Mouse (Mus musculus) lung, postnatal 0 days (tissue): ENCODE data around the gene Gm45713. TPM values are rescaled to one million over a fixed set of nuclear protein-coding genes. Genes with fewer than 3 reads are reported as not detected.
"Not testable (repeated sequence)": the region's sequence is repeated elsewhere in the genome, so short reads cannot be mapped to it uniquely, and the experiment has no call there.

Experiments
- ATAC-seq: fragments of 200-750 bp; cut with Nextera tagmentation; 2 replicates; pipeline ENCODE4 v1.8.0; 2017; ENCODE audit warnings: moderate library complexity
- DNase-seq: peaks from one replicate; pipeline ENCODE4 v3.0.0-alpha.2; 2016; ENCODE audit warnings: low spot score
- H3K27ac ChIP-seq: fragments of 300-500 bp; sonication (generic); 2 replicates; pipeline ENCODE4 v1.5.1; 2014; ENCODE audit warnings: antibody characterized with exemption, mild to moderate bottlenecking, low read length, mixed read lengths
- H3K27me3 ChIP-seq: fragments of 300-500 bp; sonication (generic); replicated peaks from 2 replicates; pipeline ENCODE4 v1.6.1; 2014; ENCODE audit warnings: low read length, mixed read lengths; ENCODE audit not compliant: insufficient read depth
- H3K36me3 ChIP-seq: fragments of 300-500 bp; sonication (generic); 2 replicates; pipeline ENCODE4 v1.6.1; 2014; ENCODE audit warnings: low read length, mixed read lengths; ENCODE audit not compliant: insufficient read depth
- H3K4me1 ChIP-seq: fragments of 300-500 bp; sonication (generic); 2 replicates; pipeline ENCODE4 v1.6.1; 2014; ENCODE audit warnings: antibody characterized with exemption, low read depth, low read length, mixed read lengths; ENCODE audit not compliant: insufficient read depth
- H3K4me2 ChIP-seq: fragments of 300-500 bp; sonication (generic); replicated peaks from 2 replicates; pipeline ENCODE4 v1.6.1; 2014; ENCODE audit warnings: low read depth, mild to moderate bottlenecking, low read length, moderate library complexity, mixed read lengths
- H3K4me3 ChIP-seq: fragments of 300-500 bp; sonication (generic); 2 replicates; pipeline ENCODE4 v1.5.1; 2014; ENCODE audit warnings: low read depth, low read length
- H3K9ac ChIP-seq: fragments of 300-500 bp; sonication (generic); replicated peaks from 2 replicates; pipeline ENCODE4 v1.6.1; 2014; ENCODE audit warnings: low read depth, mild to moderate bottlenecking
- H3K9me3 ChIP-seq: fragments of 300-500 bp; sonication (generic); 2 replicates; pipeline ENCODE4 v1.6.1; 2016; ENCODE audit warnings: low read length, mixed read lengths
- CTCF ChIP-seq: IDR thresholded peaks from 2 replicates; pipeline ENCODE4 v1.5.1; 2016; ENCODE audit warnings: antibody characterized with exemption, mild to moderate bottlenecking
- EP300 ChIP-seq: IDR thresholded peaks from 2 replicates; pipeline ENCODE4 v1.6.1; 2016; ENCODE audit warnings: antibody characterized with exemption, mild to moderate bottlenecking, control low read depth
- WGBS: fragments of 180-500 bp; shearing (Covaris S2); extraction: QIAGEN DNeasy Blood & Tissue Kit; methylation state at CpG from one replicate; pipeline ENCODE4 v1.1.7; 2014; 5-methylcytosine and 5-hydroxymethylcytosine counted together
- polyA plus RNA-seq: library from polyadenylated mRNA; unstranded; fragments of >200 nt; fragmentation: Nextera tagmentation; extraction: Ambion mirVana; gene quantifications from 2 replicates; pipeline ENCODE4 v1.2.1, GENCODE M21; 2015

The Gm45713 gene
- polyA plus RNA-seq, 1 experiment from 2014 or later, result 0.62 TPM

DNA sequence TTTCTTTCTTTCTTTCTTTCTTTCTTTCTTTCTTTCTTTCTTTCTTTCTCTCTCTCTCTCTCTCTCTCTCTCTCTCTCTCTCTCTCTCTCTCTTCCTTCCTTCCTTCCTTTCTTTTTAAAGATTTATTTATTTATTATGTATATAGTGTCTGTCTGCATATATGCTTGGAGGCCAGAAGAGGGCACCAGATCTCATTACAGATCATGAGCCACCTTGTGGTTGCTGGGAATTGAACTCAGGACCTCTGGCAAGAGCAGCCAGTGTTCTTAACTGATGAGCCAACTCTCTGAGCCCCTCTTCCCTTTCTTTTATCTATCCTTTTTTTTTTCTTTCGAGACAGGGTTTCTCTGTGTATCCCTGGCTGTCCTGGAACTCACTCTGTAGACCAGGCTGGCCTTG, 37.7 kb upstream of the Gm45713 start:
- H3K4me3 ChIP-seq, ATAC-seq, H3K9me3 ChIP-seq, H3K27ac ChIP-seq, H3K36me3 ChIP-seq, H3K4me1 ChIP-seq, H3K9ac ChIP-seq, H3K4me2 ChIP-seq: not testable (repeated sequence)
- peak; percentile 41 for DNase-seq
- WGBS, result 56% methylated on average over 1 of the region's 1 CpGs
- TF ChIP-seq CTCF, result peak; percentile 65
- peaks cover 55% of the 10 kb centered on the region for H3K27me3 ChIP-seq

DNA sequence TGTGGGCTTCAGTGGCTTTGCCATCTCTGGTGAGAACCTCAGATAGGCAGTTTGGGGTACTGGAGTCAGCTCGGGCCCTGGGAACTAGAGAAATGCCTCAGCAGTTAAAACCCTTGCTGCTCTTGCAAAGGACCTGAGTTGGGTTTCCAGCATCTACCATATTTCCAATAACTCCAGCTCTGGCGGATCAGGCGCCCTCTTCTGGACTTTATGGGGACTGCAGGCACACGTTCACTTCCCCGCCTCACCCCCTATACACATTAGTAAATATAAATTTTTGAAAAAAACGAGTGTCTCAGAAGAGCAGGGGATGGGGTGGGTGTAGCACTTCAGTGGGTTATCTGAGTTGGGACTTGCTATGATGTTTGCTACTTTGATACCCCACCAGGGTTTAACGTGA, 36.9 kb upstream of the Gm45713 start:
- WGBS, result 47% methylated on average over 7 of the region's 7 CpGs
- Histone ChIP-seq H3K27me3 (peaks cover 57% of the 10 kb centered on the region), H3K27ac (no peak overlapping the region), H3K9me3 (no peaks in the 10 kb centered on the region; the same call in 1 of the 2 replicates), H3K4me1 (no peaks in the 10 kb centered on the region), H3K4me2 (no peak overlapping the region), H3K36me3 (no peaks in the 10 kb centered on the region), H3K9ac (no peak overlapping the region), H3K4me3 (no peak overlapping the region)
- TF ChIP-seq CTCF, result peak; percentile 51
- TF ChIP-seq EP300, result no peak
- ATAC-seq (no peak), DNase-seq (no peak)

DNA sequence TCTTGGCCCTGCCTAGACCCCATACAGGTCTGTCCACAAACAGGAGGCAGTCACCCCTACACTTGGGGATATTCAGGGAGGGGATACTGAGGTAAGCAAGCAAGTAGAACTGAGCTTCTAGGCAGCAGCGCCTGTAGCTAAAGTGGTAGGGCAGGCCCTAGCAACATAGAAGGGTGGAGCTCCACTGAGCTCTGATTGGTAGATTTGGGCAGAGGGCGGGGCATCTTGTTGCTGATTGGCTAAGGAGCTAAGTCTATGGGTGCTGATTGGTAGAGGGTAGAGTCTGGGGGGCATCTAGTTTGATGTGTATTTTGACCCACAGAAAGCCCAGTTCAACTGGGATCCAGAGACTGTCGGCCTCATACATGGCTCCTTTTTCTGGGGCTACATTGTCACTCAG, 33.5 kb upstream of the Gm45713 start:
- no peaks in the 10 kb centered on the region for H3K4me1 ChIP-seq
- no peaks in the 10 kb centered on the region for H3K36me3 ChIP-seq
- no peaks in the 10 kb centered on the region; the same call in 1 of the 2 replicates for H3K9me3 ChIP-seq
- WGBS, result 89% methylated on average over 3 of the region's 3 CpGs
- H3K4me3 ChIP-seq, result no peak overlapping the region
- ATAC-seq (no peak), DNase-seq (no peak)
- H3K9ac ChIP-seq, result no peak overlapping the region
- no peak overlapping the region for H3K4me2 ChIP-seq
- H3K27me3 ChIP-seq, result peaks cover 55% of the 10 kb centered on the region
- TF ChIP-seq CTCF, result no peak
- no peak for TF ChIP-seq EP300
- no peak overlapping the region for H3K27ac ChIP-seq

DNA sequence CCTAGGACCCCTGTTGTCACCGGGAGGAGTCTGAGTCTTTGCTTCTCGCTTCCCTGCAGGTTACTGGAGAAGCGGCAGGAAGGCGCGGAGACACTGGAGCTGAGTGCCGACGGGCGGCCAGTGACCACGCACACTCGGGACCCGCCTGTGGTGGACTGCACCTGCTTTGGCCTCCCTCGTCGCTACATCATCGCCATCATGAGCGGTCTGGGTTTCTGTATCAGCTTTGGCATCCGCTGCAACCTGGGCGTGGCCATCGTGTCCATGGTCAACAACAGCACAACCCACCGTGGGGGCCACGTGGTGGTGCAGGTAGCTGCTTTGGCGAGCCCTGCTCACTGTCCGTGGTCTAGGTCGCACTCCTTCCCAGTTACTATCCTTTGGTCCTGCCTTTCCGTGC, 32.6 kb upstream of the Gm45713 start:
- H3K4me2 ChIP-seq, result no peak overlapping the region
- TF ChIP-seq CTCF (no peak), EP300 (no peak)
- H3K9ac ChIP-seq, result no peak overlapping the region
- 11% methylated on average over 24 of the region's 24 CpGs for WGBS
- H3K36me3 ChIP-seq, result no peaks in the 10 kb centered on the region
- no peaks in the 10 kb centered on the region for H3K4me1 ChIP-seq
- no peak overlapping the region for H3K4me3 ChIP-seq
- ATAC-seq, result no peak
- H3K27me3 ChIP-seq, result peaks cover 62% of the 10 kb centered on the region
- H3K27ac ChIP-seq, result no peak overlapping the region
- DNase-seq, result no peak
- no peaks in the 10 kb centered on the region; the same call in 1 of the 2 replicates for H3K9me3 ChIP-seq

DNA sequence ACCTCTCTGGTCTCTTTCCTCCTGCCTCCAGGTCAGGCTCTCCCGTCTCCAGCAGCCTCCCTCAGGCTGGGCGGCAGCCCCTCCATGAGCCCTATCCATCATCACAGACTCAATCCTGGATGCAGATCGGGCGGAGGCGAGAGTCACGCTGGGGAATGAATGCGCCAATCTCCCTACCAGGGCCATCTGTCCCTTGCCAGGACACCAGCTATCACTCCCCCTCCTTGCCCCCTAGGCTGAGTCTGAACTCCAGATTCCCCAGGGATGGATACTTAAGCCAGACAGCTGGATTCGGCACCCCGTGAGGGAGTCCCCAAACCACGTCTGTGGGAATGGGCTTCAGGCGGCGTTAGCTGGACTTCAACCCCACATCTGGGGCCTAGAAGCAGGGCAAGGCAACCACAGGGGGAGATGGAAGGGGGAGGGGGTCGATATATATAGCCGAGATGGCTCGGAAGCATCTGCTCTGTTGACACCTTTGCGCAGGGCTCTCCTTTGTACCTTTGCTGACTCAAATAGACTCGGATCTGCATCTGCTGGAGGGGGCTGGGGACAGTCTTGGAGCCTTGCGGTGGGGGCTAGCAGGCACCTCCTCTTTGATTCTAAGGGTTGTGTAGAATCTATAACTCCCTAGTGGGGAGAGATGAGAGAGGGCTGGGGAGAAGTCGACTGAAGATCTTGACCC, 31.9 kb upstream of the Gm45713 start:
- Histone ChIP-seq H3K9me3 (no peaks in the 10 kb centered on the region; the same call in 1 of the 2 replicates), H3K9ac (no peak overlapping the region), H3K4me2 (no peak overlapping the region), H3K27ac (no peak overlapping the region), H3K4me1 (no peaks in the 10 kb centered on the region), H3K27me3 (peaks cover 67% of the 10 kb centered on the region), H3K4me3 (no peak overlapping the region), H3K36me3 (no peaks in the 10 kb centered on the region)
- TF ChIP-seq CTCF (no peak), EP300 (no peak)
- DNase-seq (no peak), ATAC-seq (no peak)
- 4% methylated on average over 19 of the region's 19 CpGs for WGBS

DNA sequence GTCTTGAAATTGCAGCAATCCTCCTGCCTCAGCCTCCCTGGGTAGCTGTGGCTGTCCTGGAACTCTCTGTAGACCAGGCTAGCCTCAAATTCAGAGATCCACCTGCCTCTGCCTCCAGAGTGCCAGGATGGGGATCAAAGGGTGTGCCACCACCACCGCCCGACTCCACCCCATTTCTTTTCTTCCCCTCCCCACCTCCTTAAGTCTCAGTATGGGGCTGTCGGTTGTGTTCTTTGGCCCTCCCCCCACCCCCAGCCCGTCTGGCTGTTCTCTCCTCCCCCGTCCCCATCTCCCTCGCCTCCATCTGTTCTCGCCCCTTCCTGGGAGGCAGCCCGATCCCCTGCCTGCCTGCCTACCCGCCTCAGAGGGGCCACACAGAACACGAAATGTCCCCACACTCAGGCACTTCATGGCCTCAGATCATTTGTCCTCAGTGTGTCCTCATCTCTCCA, 30.9 kb upstream of the Gm45713 start:
- Histone ChIP-seq H3K9ac (no peak overlapping the region), H3K27ac (no peak overlapping the region), H3K36me3 (no peaks in the 10 kb centered on the region), H3K9me3 (no peaks in the 10 kb centered on the region; the same call in 1 of the 2 replicates), H3K4me2 (no peak overlapping the region), H3K27me3 (peaks cover 69% of the 10 kb centered on the region), H3K4me1 (0 out of 2 replicates have a peak, but pooled peaks cover 5% of the 10 kb centered on the region), H3K4me3 (no peak overlapping the region)
- DNase-seq, result no peak
- no peak for TF ChIP-seq EP300
- TF ChIP-seq CTCF, result no peak
- WGBS, result 24% methylated on average over 9 of the region's 10 CpGs
- ATAC-seq, result no peak
